Mouse (Mus musculus): ENCODE results near the gene Pts. TPM values are rescaled to one million over a fixed set of nuclear protein-coding genes. Genes with fewer than 3 reads are reported as not detected.

Gene Pts
- total RNA-seq (2023) = 10 to 100 TPM; 60.1 to 88.4 TPM

GRCm38 (mm10) chr9:50528293-50528892 lies at the start of gene Pts:
Gene Pts, minus strand, starts transcription at chr9:50528724.

DNA sequence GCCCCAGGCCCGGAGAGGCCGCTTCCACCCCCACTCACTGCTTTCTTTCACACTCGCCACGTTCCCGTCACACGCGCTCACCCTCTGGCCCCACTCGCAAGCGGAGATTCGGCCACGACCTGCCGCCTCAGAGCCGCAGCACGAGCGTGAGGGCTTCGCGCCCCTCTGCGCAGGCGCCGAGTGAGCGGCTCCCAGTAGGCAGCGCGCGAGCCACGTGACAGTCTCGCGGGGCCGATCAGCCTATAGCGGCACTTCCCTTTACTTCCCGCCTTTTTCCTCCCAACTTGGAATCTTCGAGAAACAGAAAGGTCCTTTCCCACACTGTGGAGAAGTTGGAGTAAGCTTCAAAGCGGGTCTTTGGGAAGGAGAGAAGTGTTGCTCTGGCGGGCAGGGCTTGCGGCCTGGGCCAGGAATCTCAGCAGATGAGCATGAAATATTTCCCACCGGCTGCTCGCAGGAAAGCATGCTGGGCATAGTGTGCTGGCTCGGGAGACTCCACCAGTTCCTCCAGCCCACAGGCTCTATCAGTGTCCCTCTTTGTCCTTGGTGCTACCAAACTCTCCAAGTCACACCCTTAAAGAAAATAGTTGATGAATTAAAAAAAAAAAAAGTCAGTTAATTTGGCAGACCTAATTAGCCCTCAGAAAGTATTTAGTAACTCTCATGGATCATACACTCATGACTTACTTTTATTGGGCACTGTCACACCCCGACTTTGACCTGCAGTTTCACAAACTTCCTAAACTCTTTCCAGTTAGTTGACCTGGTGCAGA lies 32.8 kb upstream of the Pts start, which contains the start of gene Tex12:
Tex12 (minus strand) TSS at position 181 of the 773 bp plus-strand sequence.

DNA sequence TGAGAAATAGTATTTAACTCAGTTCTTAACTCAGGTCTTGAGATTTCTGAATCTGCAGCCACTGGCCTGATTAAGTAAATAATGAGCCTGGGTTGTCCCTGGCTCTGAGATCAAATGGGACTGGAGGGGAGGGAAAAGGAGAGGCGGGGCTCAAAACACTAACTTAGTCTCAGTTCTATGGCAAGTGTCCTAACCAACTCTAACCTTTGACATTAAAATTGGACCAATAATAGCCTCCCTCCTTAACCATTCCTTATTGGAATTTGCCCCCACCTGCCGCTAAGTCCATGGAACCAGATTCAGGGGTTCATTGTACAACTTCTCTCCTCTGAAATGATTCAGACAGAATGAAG lies 26.5 kb upstream of the Pts start, which contains the start of gene Bco2:
Bco2 (minus strand) TSS at position 88 of the 353 bp plus-strand sequence.

DNA sequence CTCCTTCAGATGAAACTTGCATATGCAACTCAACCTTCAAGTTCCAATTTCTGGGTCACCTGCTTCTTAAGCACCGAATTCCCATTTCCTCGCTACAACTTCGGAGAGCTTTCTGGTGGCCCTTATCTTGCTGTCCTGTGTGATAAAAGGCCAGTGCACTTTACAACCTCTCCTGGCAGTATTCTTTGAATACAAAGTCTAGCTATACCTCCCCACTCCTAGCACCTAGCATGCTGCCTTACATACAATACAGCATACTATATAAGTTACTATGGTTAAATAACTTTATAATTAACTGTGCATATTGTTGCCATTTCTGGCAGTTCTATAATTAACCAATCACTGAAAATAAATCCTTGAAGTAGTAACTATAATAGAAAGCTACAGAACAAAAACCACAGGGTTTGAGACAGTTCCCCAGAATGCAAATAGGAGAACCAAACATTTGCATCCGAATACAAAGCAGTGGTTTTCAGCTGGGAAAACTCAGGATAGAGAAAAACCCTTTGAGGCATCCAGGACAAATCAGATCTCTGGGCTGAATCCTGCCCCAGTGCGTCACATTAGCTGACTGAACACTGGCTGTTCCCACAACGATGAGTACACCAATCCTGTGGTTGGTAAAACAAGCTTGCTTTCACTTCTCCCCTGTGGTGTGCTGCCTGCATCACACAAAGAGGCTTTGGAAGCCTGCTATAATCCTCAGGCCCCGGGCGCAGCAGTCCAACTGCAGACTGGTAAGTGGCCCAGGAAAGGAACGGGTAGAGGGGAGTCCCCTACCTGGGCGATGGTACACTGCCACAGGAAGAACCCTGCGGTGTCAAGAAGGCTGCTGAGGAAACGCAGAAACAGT lies 25.9 kb upstream of the Pts start, which contains the start of gene Il18:
Il18 (plus strand) TSS at position 587 of the 853 bp plus-strand sequence.

DNA sequence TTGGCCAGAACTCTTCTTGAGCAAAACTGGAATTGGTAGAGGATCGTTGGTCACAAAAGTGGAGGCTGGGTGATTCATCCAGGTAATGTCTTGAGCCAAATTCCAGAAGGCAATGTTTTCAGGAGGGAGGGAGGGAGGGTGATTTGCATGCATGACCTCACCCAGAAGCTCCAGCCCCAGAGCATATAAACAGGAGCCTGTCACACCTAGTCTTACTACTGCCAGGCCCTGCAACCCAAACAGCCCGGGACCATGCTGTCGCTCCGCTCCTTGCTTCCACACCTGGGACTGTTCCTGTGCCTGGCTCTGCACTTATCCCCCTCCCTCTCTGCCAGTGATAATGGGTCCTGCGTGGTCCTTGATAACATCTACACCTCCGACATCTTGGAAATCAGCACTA lies 34.2 kb downstream of the Pts start, which contains the start of gene Plet1:
Plet1 (plus strand) TSS at position 215 of the 400 bp plus-strand sequence.

Other genes with a start within 250 kb of the Pts start
- gene Rpl10-ps3, start 183.8 kb downstream of the Pts start, total RNA-seq (2023) = 1,000 to 10,000 TPM; 1,380 to 1,406 TPM
- not detected for gene Plet1, start 34.2 kb downstream of the Pts start, total RNA-seq (2023)
- 10 to 100 TPM; 21.7 to 24.3 TPM for gene Il18, start 26.1 kb upstream of the Pts start, total RNA-seq (2023)
- 1 to 10 TPM; 2.1 to 4.1 TPM for gene Bco2, start 26.5 kb upstream of the Pts start, total RNA-seq (2023)
- not detected for gene Tex12, start 32.6 kb upstream of the Pts start, total RNA-seq (2023)
- gene Sdhd, start 75.1 kb upstream of the Pts start, total RNA-seq (2023) = 10 to 100 TPM; 49.5 to 52.9 TPM
- gene Timm8b, start 75.2 kb upstream of the Pts start, total RNA-seq (2023) = 10 to 100 TPM; 47.4 to 50.2 TPM
- under 1 TPM in 1 of 2 experiments, not detected in 1; 0.87 TPM for gene Pih1d2, start 88.6 kb upstream of the Pts start, total RNA-seq (2023)
- 10 to 100 TPM; 33.7 to 34.8 TPM for gene Nkapd1, start 88.7 kb upstream of the Pts start, total RNA-seq (2023)
- gene Dlat, start 131.1 kb upstream of the Pts start, total RNA-seq (2023) = 10 to 100 TPM; 33.5 to 38.8 TPM
- gene Dixdc1, start 210.8 kb upstream of the Pts start, total RNA-seq (2023) = not detected
- gene 2310030G06Rik, start 217.8 kb upstream of the Pts start, total RNA-seq (2023) = not detected
- 1 to 10 TPM in 1 of 2 experiments, not detected in 1; 1.2 TPM for gene Cryab, start 222.6 kb upstream of the Pts start, total RNA-seq (2023)
- not detected for gene Hspb2, start 223.6 kb upstream of the Pts start, total RNA-seq (2023)
- gene Fdxacb1, start 239.5 kb upstream of the Pts start, total RNA-seq (2023) = 10 to 100 TPM; 18.9 to 19.4 TPM
- gene Alg9, start 246.3 kb upstream of the Pts start, total RNA-seq (2023) = 10 to 100 TPM; 22.0 to 31.0 TPM
- 10 to 100 TPM; 25.8 to 26.1 TPM for gene 1110032A03Rik, start 246.8 kb upstream of the Pts start, total RNA-seq (2023)